Mouse (Mus musculus) cerebellum, adult 2 months (tissue): ENCODE measurements around the gene Hoxa3. TPM values are rescaled to one million over a fixed set of nuclear protein-coding genes. Genes with fewer than 3 reads are reported as not detected.

Experiments
- DNase-seq, 2 experiments: peaks; one replicate each; pipeline ENCODE4 v3.0.0; 2021
- H3K27ac ChIP-seq: fragments of 200-500 bp; 2 replicates; pipeline ENCODE4 v1.5.1; 2012; ENCODE audit warnings: low read length, control low read depth, inconsistent platforms; ENCODE audit not compliant: insufficient read depth
- H3K27me3 ChIP-seq: fragments of 200-500 bp; 2 replicates; pipeline ENCODE4 v1.6.1; 2012; ENCODE audit warnings: inconsistent platforms, mild to moderate bottlenecking, low read length, moderate library complexity; ENCODE audit not compliant: control insufficient read depth, insufficient read depth
- H3K4me1 ChIP-seq: fragments of 200-500 bp; 2 replicates; pipeline ENCODE4 v1.6.1; 2011; ENCODE audit warnings: low read length; ENCODE audit not compliant: control insufficient read depth, insufficient read depth
- H3K4me3 ChIP-seq: fragments of 200-500 bp; replicated peaks from 2 replicates; pipeline ENCODE3; 2011; ENCODE audit warnings: mild to moderate bottlenecking, low read depth, low read length, control low read depth; ENCODE audit not compliant: insufficient read depth
- CTCF ChIP-seq: fragments of 200-500 bp; IDR thresholded peaks from 2 replicates; pipeline ENCODE4 v1.5.1; 2011; ENCODE audit warnings: low read depth, mild to moderate bottlenecking, control low read depth, low read length, moderate library complexity, borderline replicate concordance; ENCODE audit not compliant: insufficient read depth
- POLR2A ChIP-seq: fragments of 200-500 bp; IDR thresholded peaks from 2 replicates; pipeline ENCODE4 v1.6.1; 2011; ENCODE audit warnings: low read length, control low read depth, borderline replicate concordance; ENCODE audit not compliant: insufficient read depth
- WGBS: fragments of 180-500 bp; shearing (Covaris S2); methylation state at CpG from one replicate; pipeline ENCODE4 v1.1.7; 2018; 5-methylcytosine and 5-hydroxymethylcytosine counted together
- polyA plus RNA-seq: library from polyadenylated mRNA; depleted of rRNA; stranded (reverse); fragments of >200 nt; gene quantifications from 2 replicates; pipeline ENCODE4 v1.2.3, GENCODE M21; 2012; rRNA removed

The Hoxa3 gene
- polyA plus RNA-seq, result 2.1 and 2.2 TPM in 2 replicates

- peaks cover 14% of the 10 kb centered on the region; the same call in 1 of the 2 replicates for H3K27me3 ChIP-seq
Measured at GRCm38 (mm10) chr6:52213119-52213986, at the start of gene Hoxa3, which contains the start of gene Gm28308. Gene Hoxa3 (minus strand): TSS chr6:52213336. Gene Gm28308 (minus strand): TSS chr6:52213339.

GRCm38 (mm10) chr6:52262463-52263320, 49.6 kb upstream of the Hoxa3 start:
- H3K4me3 ChIP-seq, result no peak overlapping the region
- no peak for DNase-seq
- peaks cover 38% of the 10 kb centered on the region; the same call in 1 of the 2 replicates for H3K27me3 ChIP-seq
- WGBS, result 5% methylated on average over 24 of the region's 24 CpGs
- H3K27ac ChIP-seq, result no peak overlapping the region
- no peak for TF ChIP-seq POLR2A
- no peak for TF ChIP-seq CTCF
- no peaks in the 10 kb centered on the region for H3K4me1 ChIP-seq

More at GRCm38 (mm10) chr6:52213119-52213986, at the start of gene Hoxa3, which contains the start of gene Gm28308:
- DNase-seq, result no peak
- Histone ChIP-seq H3K4me1 (no peaks in the 10 kb centered on the region), H3K4me3 (no peak within 1 kb of the TSS), H3K27ac (no peak within 1 kb of the TSS)
- 3% methylated on average over 38 of the region's 38 CpGs for WGBS
- no peak for TF ChIP-seq CTCF
- no peak for TF ChIP-seq POLR2A

GRCm38 (mm10) chr6:52261751-52262462, 48.8 kb upstream of the Hoxa3 start:
- H3K4me3 ChIP-seq, result no peak overlapping the region
- WGBS, result 4% methylated on average over 9 of the region's 9 CpGs
- H3K27me3 ChIP-seq, result peaks cover 37% of the 10 kb centered on the region; the same call in 1 of the 2 replicates
- no peak for DNase-seq
- H3K27ac ChIP-seq, result no peak overlapping the region
- H3K4me1 ChIP-seq, result no peaks in the 10 kb centered on the region
- TF ChIP-seq CTCF (no peak), POLR2A (no peak)

GRCm38 (mm10) chr6:52260654-52261575, 47.8 kb upstream of the Hoxa3 start, which contains the start of gene Hoxa13:
Gene Hoxa13 (minus strand): TSS chr6:52260880.
- peaks cover 32% of the 10 kb centered on the region; the same call in 1 of the 2 replicates for H3K27me3 ChIP-seq
- TF ChIP-seq POLR2A (no peak), CTCF (no peak)
- no peaks in the 10 kb centered on the region for H3K4me1 ChIP-seq
- 2% methylated on average over 53 of the region's 72 CpGs for WGBS
- H3K4me3 ChIP-seq, result no peak within 1 kb of the TSS
- no peak for DNase-seq
- no peak within 1 kb of the TSS for H3K27ac ChIP-seq

GRCm38 (mm10) chr6:52259811-52260261, 46.7 kb upstream of the Hoxa3 start:
- TF ChIP-seq CTCF, result no peak
- no peak for TF ChIP-seq POLR2A
- no peak overlapping the region for H3K27ac ChIP-seq
- 1% methylated on average over 39 of the region's 39 CpGs for WGBS
- no peak overlapping the region for H3K4me3 ChIP-seq
- H3K4me1 ChIP-seq, result no peaks in the 10 kb centered on the region
- peaks cover 30% of the 10 kb centered on the region; the same call in 1 of the 2 replicates for H3K27me3 ChIP-seq
- no peak for DNase-seq

GRCm38 (mm10) chr6:52259081-52259790, 46.1 kb upstream of the Hoxa3 start:
- Histone ChIP-seq H3K27ac (no peak overlapping the region), H3K4me3 (no peak overlapping the region), H3K4me1 (no peaks in the 10 kb centered on the region), H3K27me3 (peaks cover 25% of the 10 kb centered on the region; the same call in 1 of the 2 replicates)
- TF ChIP-seq CTCF (no peak), POLR2A (no peak)
- 4% methylated on average over 25 of the region's 25 CpGs for whole genome bisulfite sequencing
- no peak for DNase-seq
